Mouse (Mus musculus) megakaryocyte progenitor cell, adult 5-6 weeks (primary cell): ENCODE data around the gene Gm20716. TPM values are rescaled to one million over a fixed set of nuclear protein-coding genes. Genes with fewer than 3 reads are reported as not detected.
"Not testable (repeated sequence)": the region's sequence is repeated elsewhere in the genome, so short reads cannot be mapped to it uniquely, and the experiment has no call there.

ENCODE experiments used
- ATAC-seq: replicated peaks from 2 replicates; pipeline ENCODE4 v1.8.0; 2016; ENCODE audit warnings: mild to moderate bottlenecking, moderate TSS enrichment, inconsistent platforms; ENCODE audit not compliant: poor library complexity
- total RNA-seq, 2 experiments: library from RNA; stranded (forward) in 1 of 2; stranded (reverse) in 1 of 2; fragments of 157-497, 149-512 nt in 1 of 2; fragments of 200-1000 nt in 1 of 2; gene quantifications; 2 replicates each; pipeline versions ENCODE4 v1.2.3 to v1.2.4; 2015 to 2017

The Gm20716 gene
- total RNA-seq, 2 experiments from 2014 or later, result 34.5 to 58.6 TPM

- ATAC-seq, result no peak
These were observed 62.4 kb downstream of the Gm20716 start for GRCm38 (mm10) chr2:168167781-168168180.

DNA sequence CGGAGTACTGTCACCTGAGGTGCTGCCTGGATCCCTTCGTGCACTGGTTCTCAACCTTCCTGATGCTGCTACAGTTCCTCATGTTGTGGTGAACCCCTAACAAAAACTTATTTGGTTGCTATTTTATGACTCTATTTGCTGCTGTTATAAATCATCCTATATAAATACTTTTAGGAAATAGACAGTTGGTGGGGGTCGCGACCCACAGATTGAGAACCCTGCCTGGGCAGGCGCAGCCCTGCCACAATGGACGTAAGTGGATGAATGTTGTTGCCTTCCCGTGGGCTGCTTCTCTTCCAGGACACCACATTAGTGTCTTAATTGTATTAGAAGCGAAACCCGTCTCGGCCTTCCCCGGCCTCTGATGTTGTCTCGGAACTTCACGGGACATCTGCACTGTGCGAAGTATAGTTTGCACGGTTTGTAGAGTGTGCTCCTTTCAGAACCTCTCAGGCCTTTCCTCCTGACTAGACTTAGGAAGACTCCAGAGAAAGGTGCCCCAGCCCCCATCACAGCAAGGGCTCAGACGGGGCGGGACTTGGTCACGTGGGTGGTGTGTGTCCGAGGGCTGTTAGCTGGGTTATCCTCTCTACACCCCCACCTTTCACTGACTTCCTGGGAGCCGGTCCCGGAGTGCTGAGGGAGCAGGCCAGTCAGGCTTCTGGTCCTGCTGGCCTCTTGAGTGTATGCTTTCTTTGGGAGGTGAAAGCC lies 63.3 kb downstream of the Gm20716 start:
- no peak for ATAC-seq

DNA sequence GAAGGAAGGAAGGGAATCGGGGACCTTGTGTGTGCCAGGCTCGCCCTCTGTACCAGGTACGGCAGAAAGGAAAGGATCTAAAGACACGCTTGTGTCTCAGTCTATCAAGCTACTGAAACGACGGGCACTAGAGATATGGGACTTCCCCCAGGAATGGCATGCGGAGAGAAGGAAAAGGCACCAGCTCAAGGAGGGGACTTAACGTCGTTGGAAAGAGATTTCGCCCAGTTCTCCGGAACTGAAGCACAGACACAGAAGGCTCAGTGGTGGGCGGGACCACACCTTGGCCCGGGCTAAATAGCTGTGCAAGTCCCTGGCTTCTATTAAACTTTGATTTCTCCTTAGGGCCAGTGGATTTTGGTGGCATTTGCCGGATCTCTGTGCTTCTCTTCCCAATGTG lies 68.2 kb downstream of the Gm20716 start:
- ATAC-seq, result no peak

DNA sequence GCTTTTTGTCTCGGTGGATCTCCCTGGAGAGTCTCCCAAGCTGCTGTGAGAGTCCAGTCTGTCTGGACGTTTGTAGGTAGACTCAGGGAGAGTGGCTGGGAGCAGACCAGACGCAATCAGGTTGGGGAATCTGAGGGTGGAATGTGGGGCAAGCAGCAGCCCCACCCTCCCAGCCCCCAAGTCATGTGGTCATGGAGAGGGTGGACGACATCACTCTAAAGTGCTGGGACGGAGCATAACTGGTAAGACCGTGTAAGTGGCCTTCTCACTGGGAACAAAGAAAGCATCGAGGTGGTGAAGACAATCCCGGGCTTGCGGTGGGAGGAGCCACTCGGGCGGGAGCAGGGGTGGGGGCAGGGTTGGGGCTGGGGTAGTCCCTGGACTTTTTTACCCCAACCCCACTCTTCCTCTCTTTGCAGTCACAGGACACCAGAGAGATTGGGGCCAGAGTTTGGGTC lies 68.6 kb downstream of the Gm20716 start:
- no peak for ATAC-seq

DNA sequence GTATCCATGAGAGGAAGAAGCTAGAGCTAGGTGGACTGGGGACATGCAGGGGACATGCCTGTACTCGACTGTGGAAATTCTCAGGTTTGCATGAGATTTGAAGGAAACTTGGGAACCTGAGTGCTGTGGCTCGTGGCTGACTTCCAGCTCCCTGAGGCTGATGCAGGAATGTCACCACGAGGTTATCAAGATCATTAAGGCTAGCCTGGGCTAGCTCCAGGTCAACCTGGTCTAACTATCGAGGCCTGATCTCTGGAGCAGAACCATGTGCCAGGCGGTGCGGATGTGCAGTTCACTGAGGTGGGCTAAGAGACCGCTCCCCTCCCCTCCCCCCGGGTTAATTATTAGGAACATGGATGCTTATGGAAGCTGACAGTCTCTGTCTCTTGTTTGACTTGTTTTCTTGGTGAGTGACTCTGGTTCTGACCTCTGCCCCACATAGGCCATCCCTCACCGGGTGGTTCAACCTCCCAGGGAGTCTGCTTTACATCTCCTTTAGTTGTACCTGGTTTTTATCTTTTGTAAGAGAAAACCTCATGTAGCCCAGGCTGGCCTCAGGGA lies 69.7 kb downstream of the Gm20716 start:
- ATAC-seq, result no peak

- ATAC-seq, result no peak
These were observed 71.1 kb downstream of the Gm20716 start for GRCm38 (mm10) chr2:168158911-168159711.

DNA sequence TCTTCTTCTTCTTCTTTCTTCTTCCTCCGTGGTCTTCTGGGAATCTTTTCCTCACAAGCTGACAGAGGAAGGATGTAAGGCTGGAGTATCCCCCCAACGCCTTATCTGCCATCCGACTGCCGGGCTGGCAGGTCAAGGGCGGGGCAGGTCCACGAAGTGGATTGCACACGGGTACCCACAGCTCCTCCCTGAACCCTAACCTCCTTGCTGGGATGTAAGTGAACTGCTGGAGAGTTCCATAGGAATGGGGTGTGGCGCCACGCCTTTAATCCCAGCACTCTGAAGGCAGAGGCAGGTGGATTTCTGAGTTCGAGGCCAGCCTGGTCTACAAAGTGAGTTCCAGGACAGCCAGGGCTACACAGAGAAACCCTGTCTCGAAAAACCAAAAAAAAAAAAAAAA lies 72.2 kb downstream of the Gm20716 start:
- not testable (repeated sequence) for ATAC-seq

- ATAC-seq, result no peak
These were observed 73.8 kb downstream of the Gm20716 start for GRCm38 (mm10) chr2:168156361-168156760.

DNA sequence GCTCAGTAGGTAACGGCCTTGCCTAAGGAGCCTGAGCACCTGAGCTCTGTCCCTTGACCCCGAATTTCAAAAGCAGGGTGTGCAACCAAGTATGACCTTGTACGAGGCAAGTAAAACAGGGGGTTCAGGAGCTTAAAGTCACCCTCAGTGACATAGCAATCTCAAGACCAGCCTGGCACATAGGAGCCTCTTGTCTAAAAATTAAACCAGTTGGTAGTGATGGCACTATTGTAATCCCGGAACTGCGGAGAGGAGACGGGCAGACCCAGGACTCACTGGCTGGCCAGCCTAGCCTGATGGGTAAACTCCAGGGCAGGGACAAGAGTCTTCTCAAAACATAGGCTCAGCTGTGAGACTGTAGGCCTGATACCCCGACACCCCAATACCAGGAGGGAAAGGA lies 74.5 kb downstream of the Gm20716 start:
- ATAC-seq, result no peak

DNA sequence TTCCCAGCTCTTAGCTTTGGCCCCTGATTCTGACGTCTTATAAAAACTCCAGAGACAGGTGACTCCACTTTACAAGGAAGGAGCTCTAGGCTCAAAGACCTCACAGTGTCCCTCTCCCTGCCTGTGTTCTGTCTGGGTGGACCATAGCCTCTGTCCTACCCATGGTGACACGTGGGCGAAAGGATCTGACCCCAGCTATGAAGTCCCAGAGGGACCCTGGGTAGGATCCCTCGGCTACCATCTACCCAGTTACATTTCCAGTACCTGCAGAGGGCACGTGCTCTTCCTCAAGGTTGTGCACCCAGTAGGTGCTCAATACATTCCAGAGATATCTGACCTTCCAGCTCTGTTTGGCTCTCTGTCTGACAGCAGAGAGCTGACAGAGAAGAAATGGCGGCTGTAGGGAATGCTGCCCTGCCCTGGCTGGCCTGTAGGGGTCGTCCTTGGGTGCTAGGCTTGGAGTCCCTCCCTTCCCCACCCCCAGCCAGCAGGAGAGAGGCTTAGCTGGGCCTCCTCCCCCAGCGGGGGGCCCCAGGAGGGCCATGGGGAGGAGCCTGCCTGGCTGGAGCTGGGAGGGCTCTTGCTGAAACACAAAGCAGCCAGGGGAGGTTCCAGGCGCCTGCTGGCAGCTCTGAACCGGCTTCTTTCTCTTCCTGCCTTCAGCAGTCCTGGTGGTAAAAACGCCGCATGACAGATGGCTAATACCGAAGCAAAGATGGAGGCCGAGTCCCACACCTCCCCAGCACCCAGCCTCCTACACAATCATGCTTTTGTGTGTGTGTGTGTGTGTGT lies 75.9 kb downstream of the Gm20716 start:
- peak; percentile 96 for ATAC-seq

DNA sequence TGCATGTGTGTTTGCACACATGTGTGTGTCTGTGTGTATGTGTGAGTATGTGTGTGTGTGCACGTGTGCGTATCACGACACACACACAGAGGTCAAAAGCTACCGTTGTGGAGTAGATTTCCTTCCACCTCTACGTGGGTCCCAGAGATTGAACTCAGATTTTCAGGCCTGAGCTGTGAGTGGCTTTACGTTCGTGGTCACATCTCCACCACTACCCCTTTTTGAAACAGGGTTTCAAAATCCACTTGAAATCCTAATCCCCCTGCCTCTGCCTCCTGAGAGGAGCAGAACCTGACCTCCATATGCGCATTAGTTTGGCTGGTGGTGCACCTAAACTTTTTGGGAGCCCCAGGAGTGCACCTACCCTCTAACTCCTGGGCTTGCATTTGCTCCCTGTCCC lies 80.9 kb downstream of the Gm20716 start:
- ATAC-seq, result peak; percentile 63

- no peak for ATAC-seq
These were observed 82.3 kb downstream of the Gm20716 start for GRCm38 (mm10) chr2:168147722-168148432.

DNA sequence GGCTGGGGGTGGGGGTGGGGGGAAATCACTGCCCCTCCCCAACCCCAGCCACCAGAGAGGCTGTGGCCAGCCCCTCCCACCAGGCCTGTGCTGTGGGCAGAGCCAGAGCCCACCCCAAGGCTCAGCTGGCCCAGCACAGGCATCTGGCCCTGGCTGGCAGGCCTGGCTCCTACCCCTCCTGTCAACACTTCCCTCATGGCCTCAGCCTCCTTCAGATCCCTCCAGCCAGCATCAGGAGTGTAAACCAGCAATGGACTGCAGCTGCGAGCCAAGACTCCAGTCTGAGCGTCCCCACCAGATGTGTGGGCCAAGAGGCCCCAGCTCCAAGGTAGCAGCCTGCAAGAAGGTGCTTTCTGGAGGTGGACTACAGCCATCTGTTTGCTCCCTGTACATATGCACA lies 84.7 kb downstream of the Gm20716 start:
- ATAC-seq, result no peak

GRCm38 (mm10) chr2:168143794-168144193 lies 86.4 kb downstream of the Gm20716 start:
- no peak for ATAC-seq

DNA sequence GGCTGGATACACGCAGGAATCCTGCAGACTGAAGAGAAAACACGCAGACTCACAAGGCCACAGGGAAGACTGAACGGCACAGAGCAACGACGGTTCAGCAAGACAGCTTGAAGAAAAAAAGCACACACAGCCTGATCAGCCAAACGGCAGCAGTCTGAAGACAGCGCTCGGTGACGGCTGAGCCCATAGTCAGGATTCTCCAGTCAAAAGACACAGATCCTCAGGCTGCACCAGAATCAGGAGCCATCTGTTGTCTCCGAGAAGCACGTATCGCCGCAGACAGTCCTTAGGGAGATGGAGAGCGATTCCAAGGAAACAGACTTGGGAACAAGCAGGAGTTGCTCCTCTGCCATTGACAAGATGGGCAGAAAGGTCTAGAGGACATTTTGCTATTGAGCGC lies 93.0 kb downstream of the Gm20716 start:
- no peak for ATAC-seq

Other genes starting within 250 kb of the Gm20716 start
- gene Ripor3, start 219.7 kb downstream of the Gm20716 start, total RNA-seq (2015), result not detected in 2 replicates
- gene Ripor3, start 219.7 kb downstream of the Gm20716 start, total RNA-seq (2017), result not detected in 2 replicates
- gene Pard6b, start 149.4 kb downstream of the Gm20716 start, total RNA-seq (2015), result 0.07 and 0.42 TPM in 2 replicates
- 0.25 and 0.78 TPM in 2 replicates for gene Pard6b, start 149.4 kb downstream of the Gm20716 start, total RNA-seq (2017)
- gene Adnp, start 23.3 kb downstream of the Gm20716 start, total RNA-seq (2015), result 23.3 and 27.9 TPM in 2 replicates
- 0.33 and 1.4 TPM in 2 replicates for gene Adnp, start 23.3 kb downstream of the Gm20716 start, total RNA-seq (2017)
- 68.8 and 70.7 TPM in 2 replicates for gene Dpm1, start 227 bp upstream of the Gm20716 start, total RNA-seq (2015)
- 68.9 and 69.7 TPM in 2 replicates for gene Dpm1, start 227 bp upstream of the Gm20716 start, total RNA-seq (2017)
- 7.8 and 10.9 TPM in 2 replicates for gene Mocs3, start 258 bp upstream of the Gm20716 start, total RNA-seq (2015)
- gene Mocs3, start 258 bp upstream of the Gm20716 start, total RNA-seq (2017), result 2.6 TPM in 2 replicates
- 2.4 and 2.7 TPM in 2 replicates for gene Kcng1, start 51.4 kb upstream of the Gm20716 start, total RNA-seq (2015)
- 0.42 and 1.0 TPM in 2 replicates for gene Kcng1, start 51.4 kb upstream of the Gm20716 start, total RNA-seq (2017)